Mouse (Mus musculus) myocyte (in vitro differentiated cells): Measurements from ENCODE around the gene B430306N03Rik. TPM values are rescaled to one million over a fixed set of nuclear protein-coding genes. Genes with fewer than 3 reads are reported as not detected.

Experiments used
- H3K27me3 ChIP-seq: one replicate; pipeline ENCODE4 v1.6.1; 2011; ENCODE audit not compliant: control insufficient read depth, insufficient read depth, insufficient read length
- H3K36me3 ChIP-seq: one replicate; pipeline ENCODE4 v1.6.1; 2011; ENCODE audit not compliant: control insufficient read depth, insufficient read depth
- H3K4me2 ChIP-seq: one replicate; pipeline ENCODE4 v1.6.1; 2011; ENCODE audit warnings: low read depth, control low read depth
- H3K4me3 ChIP-seq: one replicate; pipeline ENCODE4 v1.5.1; 2011; ENCODE audit warnings: mild to moderate bottlenecking, control low read depth, moderate library complexity
- H3K79me2 ChIP-seq: one replicate; pipeline ENCODE4 v1.6.1; 2011; ENCODE audit not compliant: control insufficient read depth, insufficient read depth
- H3ac ChIP-seq: one replicate; pipeline ENCODE4 v1.6.1; 2011; ENCODE audit not compliant: control insufficient read depth, insufficient read length
- CEBPB ChIP-seq: IDR thresholded peaks from 2 replicates; pipeline ENCODE4 v1.6.1; 2011; ENCODE audit warnings: mild to moderate bottlenecking, moderate library complexity; ENCODE audit not compliant: poor library complexity, insufficient read depth, severe bottlenecking
- E2F4 ChIP-seq: IDR thresholded peaks from one replicate; pipeline ENCODE4 v1.6.1; 2011; ENCODE audit warnings: mild to moderate bottlenecking, control low read depth, moderate library complexity; ENCODE audit not compliant: insufficient read depth
- MAX ChIP-seq: IDR thresholded peaks from one replicate; pipeline ENCODE4 v1.6.1; 2011; ENCODE audit warnings: low read depth, mild to moderate bottlenecking, control low read depth
- MYOD1 ChIP-seq, 3 experiments: IDR thresholded peaks; one replicate each; pipeline ENCODE4 v1.6.1; 2011; ENCODE audit warnings: control low read depth in 2 of 3, low read depth in 2 of 3, mild to moderate bottlenecking in 2 of 3, moderate library complexity in 1 of 3; ENCODE audit not compliant: insufficient read length in 2 of 3, control insufficient read depth in 1 of 3
- MYOG ChIP-seq, 3 experiments: IDR thresholded peaks; one replicate each; pipeline ENCODE4 v1.6.1; 2011; ENCODE audit warnings: control low read depth in 2 of 3, low read depth in 2 of 3, mild to moderate bottlenecking in 2 of 3; ENCODE audit not compliant: insufficient read length in 2 of 3, control insufficient read depth in 1 of 3, insufficient read depth in 1 of 3
- POLR2A ChIP-seq: IDR thresholded peaks from one replicate; pipeline ENCODE4 v1.6.1; 2011; ENCODE audit warnings: low read depth, mild to moderate bottlenecking, control low read depth, moderate library complexity; ENCODE audit not compliant: insufficient read length
- POLR2AphosphoS2 ChIP-seq: IDR thresholded peaks from one replicate; pipeline ENCODE4 v1.6.1; 2011; ENCODE audit warnings: low read depth, control low read depth; ENCODE audit not compliant: insufficient read length
- REST ChIP-seq: IDR thresholded peaks from one replicate; pipeline ENCODE4 v1.6.1; 2011; ENCODE audit warnings: mild to moderate bottlenecking, control low read depth, moderate library complexity; ENCODE audit not compliant: insufficient read depth, insufficient read length
- SRF ChIP-seq: IDR thresholded peaks from one replicate; pipeline ENCODE4 v1.6.1; 2011; ENCODE audit warnings: low read depth; ENCODE audit not compliant: control insufficient read depth, insufficient read length
- TCF12 ChIP-seq: IDR thresholded peaks from one replicate; pipeline ENCODE4 v1.6.1; 2011; ENCODE audit warnings: mild to moderate bottlenecking, control low read depth; ENCODE audit not compliant: poor library complexity, insufficient read depth, severe bottlenecking
- TCF3 ChIP-seq: IDR thresholded peaks from one replicate; pipeline ENCODE4 v1.6.1; 2011; ENCODE audit warnings: low read depth, control low read depth; ENCODE audit not compliant: insufficient read length
- USF1 ChIP-seq: IDR thresholded peaks from one replicate; pipeline ENCODE4 v1.6.1; 2011; ENCODE audit warnings: low read depth, mild to moderate bottlenecking, control low read depth, moderate library complexity
- polyA plus RNA-seq: library from polyadenylated mRNA; unstranded; fragments of >200 nt; fragmentation: generic; extraction: Trizol; gene quantifications from one replicate; pipeline ENCODE4 v1.2.1, GENCODE M21; 2012; ENCODE audit warnings: missing spikeins

The B430306N03Rik gene
- polyA plus RNA-seq, 1 experiment, result not detected

DNA sequence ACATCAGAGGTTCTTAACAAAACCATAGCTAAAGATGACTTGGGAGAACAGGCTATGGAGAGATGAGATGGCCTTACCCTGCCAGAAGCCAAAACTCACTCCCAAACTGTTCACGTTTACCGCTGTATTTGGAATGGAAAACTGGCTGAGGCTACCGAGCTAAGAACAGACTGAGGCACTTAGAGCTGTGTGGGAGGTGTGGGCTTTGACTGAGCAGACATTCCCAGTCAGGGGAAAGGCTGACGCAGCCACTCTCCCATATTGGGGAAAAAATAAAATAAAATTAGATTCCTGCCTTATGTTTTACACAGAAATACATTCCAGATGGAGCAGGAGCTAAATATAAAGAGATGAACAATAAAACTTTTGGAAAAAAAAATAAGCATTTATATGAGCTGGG, 10.7 kb downstream of the B430306N03Rik start:
- TF ChIP-seq POLR2A (no peak), CEBPB (no peak), TCF12 (no peak), TCF3 (no peak), SRF (no peak), USF1 (no peak), MYOG (IDR thresholded peaks at IDR 0.05; ENCODE audit: control insufficient read depth in 1 of 3, insufficient read depth in 1 of 3, insufficient read length in 2 of 3, low read depth in 2 of 3) (no peak), E2F4 (no peak), POLR2AphosphoS2 (no peak), REST (no peak), MYOD1 (IDR thresholded peaks at IDR 0.05; ENCODE audit: control insufficient read depth in 1 of 3, insufficient read length in 2 of 3, low read depth in 2 of 3) (no peak), MAX (no peak)
- Histone ChIP-seq H3K4me2 (no peak overlapping the region), H3ac (no peak overlapping the region), H3K27me3 (no peaks in the 10 kb centered on the region), H3K4me3 (no peak overlapping the region), H3K36me3 (no peaks in the 10 kb centered on the region), H3K79me2 (no peaks in the 10 kb centered on the region)

DNA sequence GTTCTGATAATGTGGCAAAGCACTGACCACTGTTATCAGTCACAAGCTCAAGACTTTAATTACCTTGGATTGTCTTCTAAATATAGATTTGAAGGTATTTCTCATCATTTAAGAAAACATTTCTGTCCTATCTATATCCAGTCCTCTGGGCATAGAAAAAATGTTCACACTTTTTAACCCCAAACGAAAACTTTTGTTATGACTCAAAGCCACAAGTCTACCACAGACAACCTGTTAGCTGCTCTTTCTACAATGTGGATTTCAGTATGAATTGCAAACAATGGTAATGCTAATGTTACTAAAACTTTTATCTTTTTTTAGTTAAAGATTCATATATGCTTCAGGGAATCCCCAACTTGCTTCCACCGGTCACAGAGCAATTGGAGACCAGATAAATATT, 16.6 kb downstream of the B430306N03Rik start:
- TF ChIP-seq E2F4, result no peak
- TF ChIP-seq SRF, result no peak
- no peak for TF ChIP-seq USF1
- no peak for TF ChIP-seq REST
- no peak for TF ChIP-seq MAX
- TF ChIP-seq POLR2A, result no peak
- TF ChIP-seq TCF3, result no peak
- no peak for TF ChIP-seq POLR2AphosphoS2
- TF ChIP-seq MYOG (IDR thresholded peaks at IDR 0.05; ENCODE audit: control insufficient read depth in 1 of 3, insufficient read depth in 1 of 3, insufficient read length in 2 of 3, low read depth in 2 of 3), result no peak
- no peak for TF ChIP-seq TCF12
- TF ChIP-seq CEBPB, result no peak
- TF ChIP-seq MYOD1 (IDR thresholded peaks at IDR 0.05; ENCODE audit: control insufficient read depth in 1 of 3, insufficient read length in 2 of 3, low read depth in 2 of 3), result no peak
- no peaks in the 10 kb centered on the region for H3K79me2 ChIP-seq
- no peak overlapping the region for H3K4me2 ChIP-seq

DNA sequence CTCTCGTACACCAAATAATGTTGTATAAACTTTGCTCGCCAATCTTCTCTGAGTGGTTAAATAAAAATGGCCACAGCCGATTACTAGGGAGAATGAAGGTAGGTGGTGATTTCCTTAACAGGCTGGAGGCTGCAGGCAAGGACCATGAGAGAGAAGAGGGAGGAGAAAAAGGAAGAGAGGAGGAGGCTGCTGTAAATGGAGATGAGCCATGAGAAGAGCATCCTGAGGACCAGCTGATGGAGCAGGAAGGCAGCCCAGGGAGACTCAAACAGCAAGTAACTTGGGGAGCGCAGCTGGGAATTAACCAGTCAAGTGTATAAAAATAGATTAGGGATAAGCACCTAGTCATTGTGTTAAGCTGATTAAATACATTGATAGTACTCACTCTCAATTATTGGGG, 18.2 kb downstream of the B430306N03Rik start:
- Histone ChIP-seq H3K79me2 (no peaks in the 10 kb centered on the region), H3K27me3 (no peaks in the 10 kb centered on the region), H3K4me3 (no peak overlapping the region), H3K36me3 (no peaks in the 10 kb centered on the region), H3K4me2 (no peak overlapping the region), H3ac (no peak overlapping the region)
- no peak for TF ChIP-seq TCF12
- TF ChIP-seq POLR2A, result no peak
- TF ChIP-seq MYOG (IDR thresholded peaks at IDR 0.05; ENCODE audit: control insufficient read depth in 1 of 3, insufficient read depth in 1 of 3, insufficient read length in 2 of 3, low read depth in 2 of 3), result no peak
- TF ChIP-seq USF1, result no peak
- TF ChIP-seq TCF3, result no peak
- TF ChIP-seq SRF, result no peak

More for the DNA sequence above, 16.6 kb downstream of the B430306N03Rik start:
- Histone ChIP-seq H3K27me3 (no peaks in the 10 kb centered on the region), H3K4me3 (no peak overlapping the region), H3K36me3 (no peaks in the 10 kb centered on the region), H3ac (no peak overlapping the region)

DNA sequence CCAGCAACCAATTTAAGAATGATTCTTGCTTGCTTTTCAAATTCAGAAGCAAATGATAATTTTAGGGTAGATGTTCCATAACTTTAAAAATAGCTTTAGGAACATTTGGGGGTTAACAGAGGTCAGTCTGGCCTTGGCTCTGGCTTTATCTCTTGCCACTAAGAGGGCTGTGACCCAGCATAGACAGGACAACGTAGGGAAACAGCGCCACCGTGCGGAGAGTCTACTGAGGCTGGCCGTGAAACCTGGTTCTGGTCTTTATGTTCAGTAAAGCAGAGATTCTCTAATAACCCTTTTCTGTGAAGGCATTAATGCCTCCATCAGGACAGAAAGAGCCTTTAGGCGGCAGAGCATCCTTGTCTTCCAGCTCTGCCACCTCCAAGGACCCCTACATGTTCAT, 20.9 kb downstream of the B430306N03Rik start:
- TF ChIP-seq TCF3, result no peak
- TF ChIP-seq REST, result no peak
- no peak for TF ChIP-seq USF1
- TF ChIP-seq CEBPB, result no peak
- TF ChIP-seq MYOG (IDR thresholded peaks at IDR 0.05; ENCODE audit: control insufficient read depth in 1 of 3, insufficient read depth in 1 of 3, insufficient read length in 2 of 3, low read depth in 2 of 3), result no peak
- no peak for TF ChIP-seq MYOD1 (IDR thresholded peaks at IDR 0.05; ENCODE audit: control insufficient read depth in 1 of 3, insufficient read length in 2 of 3, low read depth in 2 of 3)
- no peak for TF ChIP-seq MAX
- no peak for TF ChIP-seq POLR2AphosphoS2
- no peak for TF ChIP-seq E2F4
- no peak for TF ChIP-seq TCF12
- TF ChIP-seq SRF, result no peak
- TF ChIP-seq POLR2A, result no peak
- Histone ChIP-seq H3K4me3 (no peak overlapping the region), H3K4me2 (no peak overlapping the region), H3K27me3 (no peaks in the 10 kb centered on the region), H3ac (no peak overlapping the region), H3K36me3 (no peaks in the 10 kb centered on the region), H3K79me2 (no peaks in the 10 kb centered on the region)

DNA sequence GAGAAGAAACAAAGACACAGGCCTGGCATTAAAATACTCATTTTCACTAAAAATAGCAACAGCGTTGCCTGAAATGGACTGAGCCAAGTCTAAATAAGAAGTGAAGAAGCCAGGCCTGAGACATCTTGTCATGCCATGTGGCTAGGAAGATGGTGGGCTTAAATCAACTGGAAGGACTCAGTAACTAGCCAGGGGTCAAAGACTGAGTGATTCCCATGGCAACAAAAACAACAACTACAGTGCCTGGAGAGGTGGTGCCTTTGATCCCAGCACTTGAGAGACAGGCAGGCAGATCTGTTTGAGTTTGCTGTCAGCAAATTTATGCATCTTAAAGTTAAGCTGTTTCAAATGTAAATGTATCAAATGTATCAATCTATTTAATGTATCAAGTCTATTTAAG, 24.3 kb downstream of the B430306N03Rik start:
- Histone ChIP-seq H3K27me3 (no peaks in the 10 kb centered on the region), H3K36me3 (no peaks in the 10 kb centered on the region), H3K4me2 (no peak overlapping the region), H3ac (no peak overlapping the region), H3K79me2 (no peaks in the 10 kb centered on the region), H3K4me3 (no peak overlapping the region)
- no peak for TF ChIP-seq TCF12
- no peak for TF ChIP-seq SRF
- no peak for TF ChIP-seq USF1
